Mouse (Mus musculus): ENCODE measurements at regions not wholly inside any gene's neighbourhood (a gene's known extent, or its start where the extent isn't known, plus 50 kb on each side); places are given as distances from the start of the nearest gene placed in this dataset.

DNA sequence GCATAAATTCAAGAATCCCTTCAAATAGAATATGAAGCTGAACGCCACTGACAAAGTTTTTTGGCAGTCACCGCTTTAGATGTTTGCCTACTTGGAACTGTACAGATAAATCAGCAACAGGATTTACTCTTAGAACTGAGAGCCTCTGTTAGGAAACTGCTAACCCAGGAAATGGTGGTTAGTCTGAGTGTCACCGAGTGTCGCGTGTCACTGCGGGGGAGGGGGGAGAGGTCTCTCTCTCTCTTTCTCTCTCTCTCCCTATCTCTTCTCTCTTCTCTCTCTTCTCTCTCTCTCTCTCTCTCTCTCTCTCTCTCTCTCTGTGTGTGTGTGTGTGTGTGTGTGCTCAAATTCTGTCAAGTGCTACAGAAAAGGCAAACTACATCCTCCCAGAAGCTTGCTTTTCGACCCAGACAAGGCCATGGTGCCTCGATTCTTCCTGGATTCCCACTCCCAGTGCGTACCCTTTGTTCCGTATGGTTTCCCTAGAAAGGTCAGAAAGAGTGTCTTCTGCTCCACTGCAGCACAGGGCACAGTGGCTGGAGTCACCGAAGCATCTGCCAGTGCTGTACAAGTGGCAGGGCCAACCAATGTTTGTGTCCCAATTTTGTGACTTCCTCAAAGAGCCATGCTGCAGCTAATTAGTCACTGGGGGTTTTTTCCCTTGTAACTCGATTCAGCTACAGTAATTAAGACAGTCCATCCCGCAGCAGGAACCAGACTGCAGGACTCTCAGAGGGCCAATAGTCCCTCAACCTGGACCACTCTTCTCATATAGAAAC, 87.0 kb downstream of the Cog6 start:
- H3K9me3 ChIP-seq (replicated peaks) = no peaks in the 10 kb centered on the region
- peaks cover 11% of the 10 kb centered on the region for H3K4me1 ChIP-seq
- no peak overlapping the region for H3K4me3 ChIP-seq
- H3K27me3 ChIP-seq (ENCODE audit: low read depth, poor library complexity, severe bottlenecking) = no peaks in the 10 kb centered on the region
- WGBS = 78% methylated on average over 13 of the region's 13 CpGs
- no peak for DNase-seq (ENCODE audit: low spot score)
- H3K27ac ChIP-seq (replicated peaks) = no peak overlapping the region
- no peaks in the 10 kb centered on the region for H3K36me3 ChIP-seq

DNA sequence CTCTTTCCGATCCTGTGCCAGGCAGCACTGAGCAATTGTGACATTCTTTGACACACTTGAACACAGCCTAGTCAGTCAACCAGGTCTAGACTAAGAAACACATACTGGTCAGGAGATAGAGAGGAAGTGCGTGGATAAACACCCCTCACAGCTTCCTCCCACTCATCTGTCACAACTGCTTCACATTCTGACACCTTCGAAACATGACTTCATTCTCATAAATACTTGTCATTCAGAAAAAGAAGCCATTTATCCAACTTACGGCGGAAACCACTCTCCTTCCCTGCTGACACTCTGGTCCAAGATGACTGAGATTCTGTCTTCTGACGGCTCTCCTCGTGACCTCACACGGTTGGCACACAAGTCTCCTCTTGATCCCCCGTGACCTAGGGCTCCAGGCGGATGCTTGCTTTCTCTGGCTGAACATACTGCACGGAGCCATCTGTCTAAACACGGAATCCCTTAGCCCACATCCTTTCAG, 89.6 kb downstream of the Cog6 start:
- no peaks in the 10 kb centered on the region for H3K36me3 ChIP-seq
- H3K27ac ChIP-seq (replicated peaks) = no peak overlapping the region
- WGBS = 75% methylated on average over 12 of the region's 12 CpGs
- H3K4me3 ChIP-seq = no peak overlapping the region
- no peaks in the 10 kb centered on the region for H3K27me3 ChIP-seq (ENCODE audit: low read depth, poor library complexity, severe bottlenecking)
- DNase-seq (ENCODE audit: low spot score) = no peak
- peaks cover 18% of the 10 kb centered on the region for H3K4me1 ChIP-seq
- H3K9me3 ChIP-seq (replicated peaks) = no peaks in the 10 kb centered on the region

DNA sequence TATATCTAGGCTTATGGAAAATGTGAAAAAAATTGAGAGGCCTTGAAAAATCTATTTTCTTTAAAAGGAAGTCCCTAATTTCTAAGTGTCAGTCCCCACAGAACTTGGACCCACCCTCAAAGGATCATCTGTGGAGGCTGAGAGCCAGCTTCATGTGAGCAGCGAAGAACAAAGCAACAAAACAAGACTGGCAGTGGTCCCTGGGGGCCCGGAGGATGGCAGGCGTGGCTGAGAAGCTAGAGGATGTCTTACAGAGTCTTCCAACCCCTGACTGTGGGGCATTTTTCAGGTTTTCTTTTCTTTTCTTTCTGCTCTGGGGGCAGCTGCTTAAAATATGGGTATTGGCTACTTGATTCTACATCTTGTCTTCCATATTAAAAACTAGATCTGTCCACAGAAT, 90.5 kb downstream of the Cog6 start:
- Histone ChIP-seq H3K4me1 (peaks cover 18% of the 10 kb centered on the region), H3K4me3 (no peak overlapping the region), H3K9me3 (replicated peaks) (no peaks in the 10 kb centered on the region), H3K27ac (replicated peaks) (no peak overlapping the region), H3K36me3 (no peaks in the 10 kb centered on the region), H3K27me3 (ENCODE audit: low read depth, poor library complexity, severe bottlenecking) (no peaks in the 10 kb centered on the region)
- DNase-seq (ENCODE audit: low spot score) = no peak
- 65% methylated on average over 3 of the region's 3 CpGs for WGBS

DNA sequence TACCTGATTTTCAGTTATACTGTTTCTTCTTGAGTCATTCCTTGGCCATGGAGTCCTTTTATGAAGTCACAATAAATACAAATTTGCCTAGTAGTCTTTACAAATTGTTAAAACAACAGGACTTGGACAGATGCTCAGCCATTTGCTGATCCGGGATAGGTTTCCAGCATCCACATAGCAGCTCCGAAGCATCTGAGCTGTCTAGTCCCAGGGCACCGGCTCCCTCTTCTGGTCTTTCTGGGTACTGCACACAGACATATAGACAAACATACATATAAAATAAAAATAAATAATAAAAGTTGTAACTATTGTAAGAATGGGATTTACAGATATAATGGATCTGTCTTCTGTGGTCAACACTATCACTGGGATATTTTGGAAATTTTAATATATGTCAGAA, 91.8 kb downstream of the Cog6 start:
- H3K9me3 ChIP-seq (replicated peaks) = no peaks in the 10 kb centered on the region
- H3K27me3 ChIP-seq (ENCODE audit: low read depth, poor library complexity, severe bottlenecking) = no peaks in the 10 kb centered on the region
- DNase-seq (ENCODE audit: low spot score) = peak; percentile 33
- 61% methylated on average over 3 of the region's 3 CpGs for WGBS
- H3K36me3 ChIP-seq = no peaks in the 10 kb centered on the region
- H3K4me3 ChIP-seq = no peak overlapping the region
- H3K4me1 ChIP-seq = peaks cover 18% of the 10 kb centered on the region
- no peak overlapping the region for H3K27ac ChIP-seq (replicated peaks)

DNA sequence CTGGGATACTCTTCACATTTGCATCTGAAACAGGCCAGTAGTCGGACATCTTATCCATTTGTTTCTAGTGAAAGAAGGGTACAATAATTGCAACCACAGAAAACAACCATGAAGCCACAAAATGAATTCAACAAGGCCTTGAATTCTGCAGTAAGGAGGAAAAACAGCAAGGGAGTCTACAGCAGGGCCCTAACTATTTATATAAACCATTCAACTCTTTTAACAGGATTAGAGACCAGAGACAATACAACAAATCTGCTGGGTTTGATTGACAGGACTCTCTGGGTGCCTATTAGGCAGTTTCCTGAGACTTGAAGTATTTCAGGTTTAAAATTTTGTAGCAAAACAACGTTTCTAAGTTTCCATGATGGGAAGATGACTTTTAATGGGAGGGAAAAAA, 92.4 kb downstream of the Cog6 start:
- 52% methylated on average over 2 of the region's 2 CpGs for WGBS
- H3K4me3 ChIP-seq = no peak overlapping the region
- DNase-seq (ENCODE audit: low spot score) = no peak
- H3K27ac ChIP-seq (replicated peaks) = no peak overlapping the region
- peaks cover 18% of the 10 kb centered on the region for H3K4me1 ChIP-seq
- H3K9me3 ChIP-seq (replicated peaks) = peaks cover 3% of the 10 kb centered on the region; the same call in 1 of the 2 replicates
- H3K36me3 ChIP-seq = no peaks in the 10 kb centered on the region
- no peaks in the 10 kb centered on the region for H3K27me3 ChIP-seq (ENCODE audit: low read depth, poor library complexity, severe bottlenecking)

DNA sequence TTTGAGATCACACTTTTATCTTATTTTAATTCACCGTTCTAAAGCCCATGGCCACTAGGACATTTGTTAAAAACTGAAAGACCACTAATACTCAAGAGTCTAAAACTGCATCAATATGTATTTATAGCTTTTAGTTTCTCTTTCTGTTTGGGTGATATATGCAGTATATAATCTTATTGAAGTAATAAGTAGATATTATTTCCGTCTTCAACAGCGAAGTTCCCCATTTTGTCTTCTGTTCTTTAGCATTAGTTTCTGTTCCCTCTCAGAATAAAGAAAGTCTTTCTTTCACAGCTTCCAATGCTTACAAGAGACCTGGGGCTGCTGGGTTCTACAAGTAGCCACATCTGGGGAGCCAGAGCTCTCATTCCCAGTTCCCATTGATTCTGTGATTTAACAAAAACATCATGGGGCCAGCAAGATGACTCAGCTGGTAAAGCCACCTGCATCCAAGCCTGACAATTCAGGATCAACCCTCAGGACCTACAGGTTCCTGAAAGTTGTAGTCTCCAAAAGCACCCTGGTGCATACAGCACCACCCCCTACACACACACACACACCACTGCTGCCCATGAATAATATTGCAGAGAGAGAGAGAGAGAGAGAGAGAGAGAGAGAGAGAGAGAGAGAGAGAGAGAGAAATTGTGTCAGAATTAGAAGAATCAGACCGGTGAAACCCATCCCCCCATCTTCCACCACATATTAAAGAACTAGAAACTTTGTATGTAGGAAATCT, 93.0 kb downstream of the Cog6 start:
- 93% methylated on average over 4 of the region's 4 CpGs for WGBS

DNA sequence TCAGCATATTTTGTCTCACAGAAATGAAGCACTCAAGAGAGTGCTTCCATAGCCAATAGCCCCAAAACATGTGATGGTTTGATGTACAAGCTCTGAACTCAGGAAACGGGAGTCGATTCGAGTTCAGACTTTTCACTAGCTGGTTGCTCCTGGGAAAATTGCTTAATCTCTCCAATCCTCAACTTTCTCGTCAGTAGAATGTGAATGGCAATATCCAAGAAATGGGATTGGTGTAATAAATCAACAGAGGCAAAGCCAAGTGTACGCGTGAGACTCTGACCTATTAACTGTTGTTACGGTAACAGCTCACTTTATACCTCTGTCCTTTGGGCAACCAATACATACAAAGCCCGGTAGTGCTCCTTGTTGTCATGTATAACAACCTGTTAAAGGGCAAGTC, 94.6 kb downstream of the Cog6 start:
- DNase-seq (ENCODE audit: low spot score) = no peak
- peaks cover 16% of the 10 kb centered on the region for H3K4me1 ChIP-seq
- peaks cover 13% of the 10 kb centered on the region for H3K9me3 ChIP-seq (replicated peaks)
- 95% methylated on average over 8 of the region's 8 CpGs for WGBS
- no peak overlapping the region for H3K4me3 ChIP-seq
- no peaks in the 10 kb centered on the region for H3K36me3 ChIP-seq
- H3K27ac ChIP-seq (replicated peaks) = no peak overlapping the region
- no peaks in the 10 kb centered on the region for H3K27me3 ChIP-seq (ENCODE audit: low read depth, poor library complexity, severe bottlenecking)

More for the DNA sequence above, 93.0 kb downstream of the Cog6 start:
- Histone ChIP-seq H3K27me3 (ENCODE audit: low read depth, poor library complexity, severe bottlenecking) (no peaks in the 10 kb centered on the region), H3K36me3 (no peaks in the 10 kb centered on the region), H3K4me1 (peaks cover 18% of the 10 kb centered on the region), H3K4me3 (no peak overlapping the region), H3K9me3 (replicated peaks) (peaks cover 9% of the 10 kb centered on the region), H3K27ac (replicated peaks) (no peak overlapping the region)
- DNase-seq (ENCODE audit: low spot score) = no peak

DNA sequence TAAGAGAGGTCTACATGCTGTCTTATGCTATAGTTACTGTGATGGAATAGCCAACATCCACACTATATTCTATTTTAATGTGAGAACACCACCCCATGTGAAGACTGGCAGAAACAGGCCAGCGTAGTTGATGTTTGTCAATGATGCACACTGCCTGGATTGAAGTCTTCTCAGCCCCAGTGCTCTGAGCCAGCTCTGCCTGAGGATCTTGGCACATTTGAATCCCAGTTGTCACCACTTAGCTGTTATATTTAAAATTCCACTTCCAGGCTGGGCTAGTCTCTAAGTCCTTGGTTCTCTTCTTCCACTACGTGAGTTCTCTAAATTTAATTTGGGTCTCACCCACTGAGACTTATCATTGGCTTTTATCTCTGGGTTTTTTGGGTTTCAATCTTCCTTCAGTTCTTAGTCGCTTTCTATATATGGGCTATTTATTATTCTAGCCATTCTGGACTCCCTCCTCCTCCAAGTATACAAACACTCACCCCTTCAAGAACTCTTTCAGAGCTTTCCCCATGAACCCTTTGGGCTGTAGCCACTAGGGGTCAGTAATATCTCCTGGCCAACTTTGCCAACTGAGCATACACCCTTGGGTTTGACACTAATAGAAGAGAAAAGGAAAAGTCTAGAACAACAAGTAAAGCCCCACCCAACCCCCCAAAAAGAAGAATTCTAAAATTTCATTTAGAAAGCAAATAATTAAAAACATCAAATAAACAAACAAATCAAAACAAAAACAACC, 110.0 kb downstream of the Cog6 start:
- no peak for DNase-seq (ENCODE audit: low spot score)
- WGBS = 89% methylated on average over 3 of the region's 3 CpGs
- H3K4me1 ChIP-seq = no peaks in the 10 kb centered on the region
- H3K27me3 ChIP-seq (ENCODE audit: low read depth, poor library complexity, severe bottlenecking) = no peaks in the 10 kb centered on the region
- no peak overlapping the region for H3K27ac ChIP-seq (replicated peaks)
- H3K4me3 ChIP-seq = no peak overlapping the region
- no peaks in the 10 kb centered on the region for H3K36me3 ChIP-seq
- no peaks in the 10 kb centered on the region for H3K9me3 ChIP-seq (replicated peaks)

DNA sequence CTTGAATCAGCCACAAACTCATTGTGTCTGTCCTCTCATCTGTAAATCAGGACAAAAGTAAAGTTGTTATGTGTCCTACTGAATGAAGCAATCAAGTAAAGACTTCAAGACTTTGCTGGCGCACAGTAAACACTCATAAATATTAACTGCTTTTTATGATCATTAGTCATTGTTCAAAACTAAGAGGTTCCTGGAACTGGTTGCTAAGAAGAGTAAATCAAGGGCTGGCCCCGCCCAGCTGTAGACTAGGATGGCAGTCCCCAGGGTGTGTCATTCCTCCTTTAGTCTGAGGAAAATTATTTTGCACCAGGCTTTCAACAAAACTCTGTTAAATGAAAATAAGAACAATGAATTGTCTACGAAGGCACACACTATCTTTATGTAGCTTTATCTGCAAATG, 113.0 kb downstream of the Cog6 start:
- Histone ChIP-seq H3K36me3 (no peaks in the 10 kb centered on the region), H3K4me3 (no peak overlapping the region), H3K4me1 (no peaks in the 10 kb centered on the region), H3K27ac (replicated peaks) (no peak overlapping the region), H3K9me3 (replicated peaks) (no peaks in the 10 kb centered on the region), H3K27me3 (ENCODE audit: low read depth, poor library complexity, severe bottlenecking) (no peaks in the 10 kb centered on the region)
- 88% methylated on average over 3 of the region's 3 CpGs for WGBS
- DNase-seq (ENCODE audit: low spot score) = no peak

DNA sequence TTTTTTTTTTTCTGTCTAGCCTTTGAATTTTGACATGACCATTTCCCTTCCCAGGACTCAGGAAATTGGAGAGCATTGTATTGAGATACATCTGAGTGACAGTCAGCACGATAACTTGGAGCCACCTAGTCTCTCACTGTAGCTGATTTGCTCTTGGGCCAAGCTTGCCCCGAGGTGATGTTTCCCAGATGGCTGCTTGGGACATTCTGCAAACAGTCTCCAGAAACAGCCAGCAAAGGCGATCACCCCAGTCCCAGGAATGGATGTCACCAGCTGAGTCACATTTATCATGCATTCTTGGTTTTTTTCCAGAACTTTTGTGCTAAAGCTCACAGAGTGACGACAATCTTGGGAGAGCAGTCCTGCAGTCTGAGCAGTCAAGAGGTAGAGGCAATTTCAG, 119.4 kb downstream of the Cog6 start:
- WGBS = 76% methylated on average over 4 of the region's 4 CpGs
- no peak overlapping the region for H3K27ac ChIP-seq (replicated peaks)
- H3K36me3 ChIP-seq = no peaks in the 10 kb centered on the region
- no peaks in the 10 kb centered on the region for H3K27me3 ChIP-seq (ENCODE audit: low read depth, poor library complexity, severe bottlenecking)
- H3K4me3 ChIP-seq = no peak overlapping the region
- H3K9me3 ChIP-seq (replicated peaks) = no peaks in the 10 kb centered on the region
- no peaks in the 10 kb centered on the region for H3K4me1 ChIP-seq
- no peak for DNase-seq (ENCODE audit: low spot score)

DNA sequence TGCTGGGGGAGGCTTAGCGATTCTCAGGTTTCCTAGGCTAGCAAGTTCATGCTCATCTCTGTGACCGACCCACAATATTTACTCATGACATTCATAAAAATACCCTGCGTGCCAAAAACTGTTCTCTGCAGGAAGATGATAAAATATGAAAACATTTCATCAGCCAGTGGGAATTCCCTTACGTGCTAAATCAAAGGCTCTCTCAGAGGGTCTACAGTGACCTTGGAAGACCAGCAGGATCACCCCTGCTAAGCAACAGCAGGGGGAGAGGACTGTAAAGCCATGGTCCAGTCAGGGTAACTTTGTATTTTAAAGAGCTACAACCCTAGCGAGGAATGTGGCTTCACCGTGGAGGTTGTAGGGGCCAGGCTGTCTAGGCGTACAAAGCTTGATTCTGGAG, 120.6 kb downstream of the Cog6 start:
- Histone ChIP-seq H3K36me3 (no peaks in the 10 kb centered on the region), H3K4me3 (no peak overlapping the region), H3K9me3 (replicated peaks) (no peaks in the 10 kb centered on the region), H3K4me1 (no peaks in the 10 kb centered on the region), H3K27me3 (ENCODE audit: low read depth, poor library complexity, severe bottlenecking) (no peaks in the 10 kb centered on the region), H3K27ac (replicated peaks) (no peak overlapping the region)
- 83% methylated on average over 7 of the region's 7 CpGs for WGBS
- DNase-seq (ENCODE audit: low spot score) = no peak

DNA sequence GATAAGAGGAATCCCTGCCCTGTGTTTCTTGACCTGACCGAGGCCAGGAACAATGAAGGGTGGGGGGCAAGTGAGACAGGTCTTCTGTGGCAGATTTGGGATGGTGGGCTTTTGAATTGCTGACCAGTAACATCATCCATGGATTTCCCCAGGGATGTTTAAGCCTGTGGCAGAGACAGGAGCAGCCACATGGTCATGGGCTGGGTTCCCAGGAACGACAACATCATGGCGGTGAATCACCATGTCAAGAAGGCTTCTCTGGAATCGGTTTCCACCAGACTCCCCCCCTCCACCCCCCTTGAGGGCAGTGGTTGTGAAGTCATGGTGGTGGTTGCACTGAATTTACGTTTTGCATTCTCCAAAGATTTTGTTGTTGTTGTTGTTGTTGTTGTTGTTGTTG, 121.3 kb downstream of the Cog6 start:
- no peak for DNase-seq (ENCODE audit: low spot score)
- no peaks in the 10 kb centered on the region for H3K36me3 ChIP-seq
- H3K4me1 ChIP-seq = no peaks in the 10 kb centered on the region
- H3K4me3 ChIP-seq = no peak overlapping the region
- H3K27me3 ChIP-seq (ENCODE audit: low read depth, poor library complexity, severe bottlenecking) = no peaks in the 10 kb centered on the region
- 88% methylated on average over 5 of the region's 5 CpGs for WGBS
- no peaks in the 10 kb centered on the region for H3K9me3 ChIP-seq (replicated peaks)
- no peak overlapping the region for H3K27ac ChIP-seq (replicated peaks)

DNA sequence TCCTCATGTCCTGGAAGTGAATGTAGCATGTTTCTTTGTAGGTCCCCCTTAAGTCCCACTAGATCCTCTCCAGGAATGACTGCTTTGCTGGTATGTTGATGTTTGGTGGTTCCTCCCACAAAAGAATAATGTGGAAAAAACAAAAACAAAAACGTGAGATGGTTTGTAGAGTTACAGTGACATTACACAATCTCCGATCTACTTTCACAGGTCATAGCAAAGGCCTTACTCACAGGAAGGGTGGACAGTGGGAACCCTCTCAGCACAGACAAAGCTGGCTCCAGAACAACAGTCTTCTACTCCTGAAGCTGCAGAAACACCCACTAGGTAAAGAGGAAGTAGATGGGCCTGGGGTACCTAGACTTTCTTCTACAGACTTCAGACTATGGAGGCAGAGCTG, 122.2 kb downstream of the Cog6 start:
- Histone ChIP-seq H3K4me1 (no peaks in the 10 kb centered on the region), H3K27me3 (ENCODE audit: low read depth, poor library complexity, severe bottlenecking) (no peaks in the 10 kb centered on the region), H3K4me3 (no peak overlapping the region), H3K9me3 (replicated peaks) (no peaks in the 10 kb centered on the region), H3K27ac (replicated peaks) (no peak overlapping the region), H3K36me3 (no peaks in the 10 kb centered on the region)
- 87% methylated on average over 2 of the region's 2 CpGs for WGBS
- DNase-seq (ENCODE audit: low spot score) = no peak

Data from midbrain, embryonic 10.5 days (tissue).